Mouse (Mus musculus) megakaryocyte progenitor cell, adult 5-6 weeks (primary cell): ENCODE measurements at regions not wholly inside any gene's neighbourhood (a gene's known extent, or its start where the extent isn't known, plus 50 kb on each side); places are given as distances from the start of the nearest gene placed in this dataset.

ENCODE experiments used
- ATAC-seq: replicated peaks from 2 replicates; pipeline ENCODE4 v1.8.0; 2016; ENCODE audit warnings: mild to moderate bottlenecking, moderate TSS enrichment, inconsistent platforms; ENCODE audit not compliant: poor library complexity

- ATAC-seq: no peak
Observed at GRCm38 (mm10) chr13:60358408-60359060, 181.4 kb upstream of the Gas1 start.

DNA sequence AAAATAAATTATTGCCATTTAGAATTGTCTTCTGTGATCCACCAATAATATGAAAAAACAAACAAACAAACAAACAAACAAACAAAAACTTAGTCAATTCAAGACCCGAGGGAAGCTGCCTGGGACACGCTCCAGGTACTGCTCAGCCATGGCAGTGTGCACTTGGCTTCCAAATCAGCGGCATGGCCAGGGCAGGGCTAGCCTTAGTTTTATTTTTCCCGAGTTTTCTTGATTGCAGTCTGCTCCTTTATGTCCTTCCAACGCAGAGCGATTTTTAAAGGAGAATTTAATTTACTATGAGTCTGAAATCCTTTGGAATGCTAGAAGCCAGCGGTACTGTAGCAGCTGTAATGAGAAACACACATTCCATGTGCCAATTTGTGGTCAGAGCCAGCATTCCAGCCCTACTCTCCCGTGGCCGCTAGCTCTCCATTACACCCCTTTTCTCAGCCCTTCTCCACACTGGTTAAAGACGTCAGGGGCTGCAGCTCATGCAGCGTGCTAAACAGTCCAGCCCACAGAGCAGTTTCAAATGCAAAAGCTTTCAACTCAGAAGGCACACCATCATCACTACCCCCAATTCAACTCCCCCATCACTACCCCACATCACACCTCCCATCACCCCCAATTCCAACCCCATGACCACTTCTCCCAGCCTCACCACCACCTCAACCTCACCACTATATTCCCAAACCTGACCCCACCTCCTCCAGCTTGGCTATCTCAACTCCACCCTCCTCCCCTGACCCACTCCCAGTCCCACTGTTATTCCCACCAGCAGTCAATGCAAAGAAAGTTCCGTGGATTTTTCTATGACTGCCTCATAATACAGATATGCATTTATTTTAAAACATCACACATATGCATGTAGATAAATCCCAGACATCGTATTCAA lies 187.9 kb upstream of the Gas1 start:
- no peak for ATAC-seq

DNA sequence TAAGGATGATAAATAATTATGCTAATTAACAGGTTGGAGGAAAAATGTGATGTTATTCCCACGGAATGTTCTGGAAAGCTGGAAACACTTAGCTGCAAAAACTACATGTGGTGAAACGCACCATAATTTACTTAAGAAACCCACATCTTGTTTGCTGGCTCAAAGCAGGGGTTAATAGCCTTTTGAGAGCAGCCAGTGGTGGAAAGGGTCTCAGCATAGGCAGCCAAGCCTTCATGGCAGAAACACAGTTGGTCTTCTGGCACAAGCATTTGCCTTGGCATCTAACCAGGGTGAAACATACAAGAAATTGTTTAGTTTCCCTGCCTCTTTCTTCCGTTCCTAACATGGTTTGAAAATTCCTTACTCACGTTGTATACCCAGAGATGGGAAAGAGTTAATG lies 192.1 kb upstream of the Gas1 start:
- no peak for ATAC-seq

DNA sequence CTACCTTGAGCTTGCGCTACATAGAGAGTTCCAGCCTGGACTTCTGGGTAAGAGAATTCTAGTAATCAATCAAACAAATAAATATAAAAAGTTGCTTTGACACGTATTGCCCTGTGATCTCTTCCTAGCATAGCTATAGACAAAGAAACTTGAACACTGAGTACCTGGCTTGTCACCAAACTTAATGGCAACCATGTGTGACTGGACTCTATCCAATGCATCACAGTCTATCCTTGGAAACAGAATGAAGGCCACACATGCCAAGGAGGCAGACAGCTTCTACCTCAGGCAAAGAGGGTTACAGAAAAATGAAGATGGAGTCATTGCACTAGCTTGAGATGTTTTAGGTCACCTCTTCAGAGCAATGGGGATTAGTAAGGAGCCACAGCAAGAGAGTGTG lies 194.5 kb upstream of the Gas1 start:
- ATAC-seq: no peak

GRCm38 (mm10) chr13:60376705-60377104 lies 199.5 kb upstream of the Gas1 start:
- ATAC-seq: no peak

GRCm38 (mm10) chr13:60382855-60383254 lies 205.7 kb upstream of the Gas1 start:
- ATAC-seq: no peak

- no peak for ATAC-seq
Observed at GRCm38 (mm10) chr13:60398836-60399235, 202.9 kb upstream of the Dapk1 start.

DNA sequence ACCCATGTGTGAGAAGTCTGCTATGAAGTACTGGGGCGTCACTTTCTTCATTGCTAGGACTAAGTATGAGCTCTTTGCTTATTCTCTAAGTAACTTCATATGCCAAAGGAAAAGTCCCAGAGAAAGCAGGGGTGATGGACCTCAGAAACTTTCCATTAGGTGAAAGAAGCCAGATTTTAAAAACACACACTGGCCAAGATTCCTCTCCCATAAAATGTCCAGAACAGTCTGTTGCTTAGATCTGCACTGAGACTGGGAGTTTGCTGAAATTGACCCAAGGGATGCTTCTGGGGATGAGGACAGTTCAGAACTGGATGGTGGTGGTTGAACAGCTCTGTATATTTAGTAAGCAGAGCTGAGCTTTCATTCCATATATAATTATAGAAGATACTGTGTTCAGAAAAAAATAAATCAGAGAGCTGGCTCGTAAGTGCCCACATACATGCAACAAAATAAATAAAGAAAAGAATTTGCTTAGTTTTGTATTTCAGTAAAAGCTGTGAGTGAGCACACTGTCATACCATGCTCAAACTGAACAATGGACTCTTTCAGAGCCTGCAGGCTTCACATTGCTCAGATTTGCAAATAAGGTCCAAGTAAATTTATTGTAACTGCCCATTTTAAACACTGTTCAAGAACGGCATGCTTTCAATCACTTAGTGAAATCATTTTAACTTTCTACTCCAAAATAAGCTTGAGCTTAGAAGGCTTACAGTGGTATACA lies 200.8 kb upstream of the Dapk1 start:
- ATAC-seq: no peak

DNA sequence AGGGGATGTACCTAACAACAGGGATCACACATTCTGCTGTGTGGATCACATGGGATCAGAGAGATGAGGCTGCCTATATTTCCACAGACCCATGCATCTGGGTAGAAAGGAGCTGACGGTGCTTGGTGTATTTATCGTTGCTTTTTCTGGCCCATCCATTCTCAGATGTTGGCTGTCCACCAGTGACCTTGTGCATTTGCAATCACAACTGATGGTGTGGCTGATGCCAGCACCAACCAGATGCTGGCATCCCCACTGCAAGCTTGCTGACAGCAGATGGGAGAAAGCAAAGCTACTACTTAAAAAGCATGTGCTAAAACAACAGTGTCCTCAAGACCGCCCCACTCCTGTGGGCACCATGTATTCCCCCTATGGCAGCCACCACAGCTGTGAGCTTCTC lies 198.3 kb upstream of the Dapk1 start:
- ATAC-seq: no peak

GRCm38 (mm10) chr13:60407344-60407743 lies 194.4 kb upstream of the Dapk1 start:
- no peak for ATAC-seq

GRCm38 (mm10) chr13:60409706-60410502 lies 191.8 kb upstream of the Dapk1 start:
- ATAC-seq: no peak

GRCm38 (mm10) chr13:60416024-60416423 lies 185.7 kb upstream of the Dapk1 start:
- ATAC-seq: no peak

DNA sequence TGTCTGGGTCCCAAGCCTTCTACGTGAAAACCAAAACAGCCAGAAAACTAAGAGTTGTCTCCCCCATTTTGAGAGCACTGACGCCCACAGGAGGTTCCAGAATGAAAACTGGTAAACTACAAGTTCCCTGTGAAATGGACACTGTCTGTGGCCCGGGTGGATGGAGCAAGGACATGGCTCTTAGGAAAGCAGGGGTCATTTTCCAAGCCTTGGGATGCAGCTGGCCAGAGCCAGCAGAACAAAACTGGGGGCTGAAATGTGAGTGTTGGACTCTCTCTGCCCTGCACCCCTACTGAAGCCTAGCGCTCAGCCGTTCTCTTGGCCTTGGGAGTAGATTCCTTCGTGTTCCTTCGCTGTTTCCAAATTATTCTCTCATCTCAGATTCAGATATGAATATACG lies 184.7 kb upstream of the Dapk1 start:
- no peak for ATAC-seq

DNA sequence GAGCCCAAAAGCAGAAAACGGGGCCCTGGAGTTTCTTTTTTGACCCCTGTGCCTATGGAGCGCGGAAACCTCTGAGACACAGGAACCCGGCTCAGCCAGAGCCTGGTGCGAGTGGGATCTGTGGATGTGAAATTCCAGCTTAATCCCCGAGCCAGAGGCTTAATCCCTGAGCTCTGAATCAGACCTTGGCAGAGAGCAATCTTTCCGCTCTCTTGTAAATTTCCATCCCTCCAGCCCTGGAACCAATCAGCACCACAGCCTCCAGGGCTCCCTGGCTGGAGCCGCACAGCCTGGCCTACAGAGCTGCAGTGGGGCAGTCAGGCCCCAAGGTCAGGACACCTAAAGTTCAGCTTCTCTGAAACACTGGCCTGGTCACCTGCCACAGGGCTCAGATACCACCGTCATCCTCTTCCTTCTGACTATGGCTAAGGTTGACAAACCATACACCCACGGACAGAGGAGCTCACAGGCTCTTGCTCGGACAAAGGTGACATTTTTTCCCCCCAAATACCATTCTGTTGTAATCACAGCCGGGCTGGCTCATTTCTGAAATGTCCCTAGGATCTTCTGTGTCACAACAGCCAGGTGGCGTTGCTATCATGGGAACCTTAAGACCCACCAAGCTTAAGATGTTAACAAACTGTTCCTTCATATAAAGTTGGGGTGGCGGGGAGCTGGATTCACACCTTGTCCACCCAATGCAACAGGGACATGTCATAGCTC lies 184.2 kb upstream of the Dapk1 start:
- no peak for ATAC-seq

DNA sequence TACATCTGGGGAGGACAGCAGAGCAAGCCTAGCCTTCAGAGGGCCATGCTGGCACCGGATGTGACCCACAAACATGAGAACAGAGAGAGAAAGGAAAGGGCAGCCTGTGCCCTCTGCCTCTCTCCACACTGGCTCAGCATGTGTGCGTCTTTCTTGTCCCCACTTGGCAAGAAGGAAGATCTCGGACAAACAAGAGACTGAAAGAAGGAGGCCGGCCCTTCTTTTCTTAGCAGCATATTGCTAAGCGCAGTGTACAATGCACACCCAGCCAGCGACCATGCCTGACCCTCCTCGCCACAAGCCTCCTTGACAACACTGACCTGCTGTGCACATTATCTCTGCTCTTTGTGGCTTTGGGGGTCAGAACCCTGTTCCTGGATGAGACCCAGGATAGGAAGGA lies 181.4 kb upstream of the Dapk1 start:
- no peak for ATAC-seq

DNA sequence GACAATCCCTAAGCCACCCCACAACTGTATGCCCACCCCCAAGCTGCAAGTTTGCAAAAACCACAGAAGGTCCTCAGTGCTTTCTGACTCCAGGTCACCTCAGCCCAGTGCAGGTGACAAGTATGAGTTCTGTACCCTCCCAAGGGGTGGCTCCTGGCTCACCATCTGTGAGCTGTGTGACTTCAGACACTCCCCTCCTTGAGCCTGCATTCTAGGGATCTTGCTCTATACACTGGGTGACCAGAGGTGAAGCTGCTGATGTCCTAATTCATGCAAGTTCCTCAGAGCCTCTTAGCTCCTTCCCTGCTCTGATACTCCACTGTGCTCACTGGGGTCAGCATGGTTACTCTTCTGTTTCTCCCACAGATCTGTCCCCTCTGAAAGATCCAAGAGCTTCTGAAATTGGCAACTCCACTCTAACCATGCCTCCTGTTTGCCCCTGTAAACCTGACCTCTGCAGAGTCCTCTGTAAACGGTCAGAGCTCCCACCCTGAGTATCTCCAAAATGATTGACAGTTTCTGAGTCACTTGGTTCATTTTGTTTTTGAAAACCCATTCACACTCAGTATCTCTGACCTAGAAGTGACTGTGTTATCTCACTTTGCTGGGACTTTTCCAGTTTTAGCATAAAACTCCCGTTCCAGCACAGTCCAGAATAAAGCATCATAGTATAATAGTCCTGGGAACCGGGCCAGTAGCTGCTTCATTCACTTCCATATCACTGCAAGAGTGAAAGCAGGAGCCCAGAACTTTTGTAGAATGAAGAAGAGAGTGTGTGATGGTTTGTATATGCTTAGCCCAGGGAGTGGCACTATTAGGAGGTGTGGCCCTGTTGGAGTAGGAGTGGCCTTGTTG lies 180.7 kb upstream of the Dapk1 start:
- ATAC-seq: no peak

- ATAC-seq: no peak
Observed at GRCm38 (mm10) chr13:60424267-60424666, 177.5 kb upstream of the Dapk1 start.

DNA sequence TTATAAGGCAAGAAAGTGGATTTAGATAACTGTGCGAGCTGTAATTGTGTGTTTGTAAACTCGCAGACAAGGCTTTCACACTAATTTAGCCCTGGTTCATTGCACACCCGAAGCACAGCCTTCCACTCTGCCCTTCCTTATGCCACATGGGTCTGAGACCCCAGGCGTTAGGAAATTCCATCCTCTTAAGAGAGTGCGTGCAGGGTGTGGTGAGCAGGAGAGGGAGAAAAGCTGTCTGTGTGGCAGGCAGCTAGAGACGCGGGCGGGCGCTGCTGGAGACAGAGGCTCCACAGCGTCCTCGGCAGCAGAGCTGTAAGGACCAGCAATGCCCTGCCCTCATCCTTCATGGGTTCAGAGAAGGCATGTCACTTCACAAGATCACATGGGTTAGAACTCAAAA lies 176.6 kb upstream of the Dapk1 start:
- ATAC-seq: no peak

- no peak for ATAC-seq
Observed at GRCm38 (mm10) chr13:60425556-60425955, 176.2 kb upstream of the Dapk1 start.
